Comparison of ENCODE assay signal across 19 mouse cellular contexts in the genomic region with DNA sequence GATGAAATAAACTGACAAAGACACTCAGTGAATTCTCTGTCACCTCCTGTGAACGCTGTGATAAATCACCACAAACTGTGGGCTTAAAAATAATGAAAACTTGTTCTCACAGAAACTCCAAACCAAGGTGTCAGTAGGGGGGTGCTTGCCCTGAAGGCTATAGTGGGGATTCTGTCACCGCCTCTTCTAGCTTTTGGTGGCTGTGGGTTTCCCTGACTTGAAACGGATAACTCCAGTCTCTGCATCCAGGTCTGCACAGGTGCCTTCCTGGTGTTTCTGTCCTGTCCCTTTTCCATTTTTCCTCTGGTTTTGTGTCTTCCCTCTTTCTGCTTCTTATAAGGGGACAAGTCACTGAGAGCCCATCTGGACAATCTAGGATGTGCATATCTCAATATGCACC.
"Had no signal": no experiment of that assay in that cellular context is flagged by ENCODE, and none has a peak within 500 bp of the region (broad histone marks: within the 10 kb centered on the region; RNA-seq: fewer than 3 reads in every experiment).

No protein-coding gene starts in this region.

- DNase-seq: kidney, adult 11 months; kidney, adult 8-10 months; kidney, postnatal 10 days; kidney, postnatal 36 days; lung, adult 2 months; lung, postnatal 14 days; lung, postnatal 4 days; midbrain, embryonic 14.5 days; retina, postnatal 1 day; right cerebral cortex, postnatal 25 days; spleen, adult 18-20 months; thymus, postnatal 36 days had no signal

- H3K36me3 ChIP-seq: kidney, embryonic 15.5 days; limb, embryonic 12.5 days; limb, embryonic 15.5 days; liver, embryonic 15.5 days; neural tube, embryonic 12.5 days; stomach, embryonic 15.5 days had no signal

- H3K9ac ChIP-seq: kidney, embryonic 15.5 days; limb, embryonic 12.5 days; limb, embryonic 15.5 days; liver, embryonic 15.5 days; neural tube, embryonic 12.5 days; stomach, embryonic 15.5 days had no signal

- H3K27me3 ChIP-seq: kidney, embryonic 15.5 days; limb, embryonic 12.5 days; limb, embryonic 15.5 days; liver, embryonic 15.5 days; neural tube, embryonic 12.5 days; stomach, embryonic 15.5 days had no signal

- H3K4me1 ChIP-seq: kidney, embryonic 15.5 days; limb, embryonic 12.5 days; limb, embryonic 15.5 days; neural tube, embryonic 12.5 days; stomach, embryonic 15.5 days had no signal

- H3K4me3 ChIP-seq: kidney, embryonic 15.5 days; limb, embryonic 12.5 days; limb, embryonic 15.5 days; liver, embryonic 15.5 days; neural tube, embryonic 12.5 days; stomach, embryonic 15.5 days had no signal

- H3K9me3 ChIP-seq: kidney, embryonic 15.5 days; limb, embryonic 15.5 days; liver, embryonic 15.5 days; neural tube, embryonic 12.5 days; stomach, embryonic 15.5 days had no signal

- H3K27ac ChIP-seq: kidney, embryonic 15.5 days; limb, embryonic 12.5 days; limb, embryonic 15.5 days; liver, embryonic 15.5 days; neural tube, embryonic 12.5 days; stomach, embryonic 15.5 days had no signal

- H3K4me2 ChIP-seq: kidney, embryonic 15.5 days; limb, embryonic 12.5 days; limb, embryonic 15.5 days; liver, embryonic 15.5 days; midbrain, embryonic 11.5 days; neural tube, embryonic 12.5 days; stomach, embryonic 15.5 days had no signal
